Mouse (Mus musculus): ENCODE measurements at regions not wholly inside any gene's neighbourhood (a gene's known extent, or its start where the extent isn't known, plus 50 kb on each side); places are given as distances from the start of the nearest gene placed in this dataset.

GRCm38 (mm10) chr12:27576109-27576700 is 233.8 kb upstream of the Sox11 start:
- Histone ChIP-seq H3K9me3 (ENCODE audit: control insufficient read depth, low read length) (no peaks in the 10 kb centered on the region), H3K4me3 (replicated peaks; ENCODE audit: low read depth, low read length) (no peak overlapping the region), H3K27me3 (ENCODE audit: control insufficient read depth, insufficient read depth, low read length) (no peaks in the 10 kb centered on the region), H3K27ac (replicated peaks; ENCODE audit: low read depth, low read length) (peak overlapping the region; percentile 56), H3K4me1 (ENCODE audit: control insufficient read depth, insufficient read depth, low read length) (peaks cover 12% of the 10 kb centered on the region; the same call in 1 of the 2 replicates), H3K36me3 (ENCODE audit: control insufficient read depth, insufficient read depth, low read length) (no peaks in the 10 kb centered on the region), H3K4me2 (ENCODE audit: low read length) (no peak overlapping the region), H3K9ac (replicated peaks; ENCODE audit: low read length) (no peak overlapping the region)
- 49% methylated on average over 3 of the region's 3 CpGs for WGBS
- DNase-seq = peak; percentile 62
- ATAC-seq (ENCODE audit: low FRiP score, low TSS enrichment) = peak; percentile 53; the same call in 1 of the 2 replicates

- peak overlapping the region; percentile 26 for H3K27ac ChIP-seq (replicated peaks; ENCODE audit: low read depth, low read length)
- 10% methylated on average over 7 of the region's 7 CpGs for WGBS
- no peaks in the 10 kb centered on the region for H3K27me3 ChIP-seq (ENCODE audit: control insufficient read depth, insufficient read depth, low read length)
- no peak overlapping the region for H3K4me3 ChIP-seq (replicated peaks; ENCODE audit: low read depth, low read length)
- ATAC-seq (ENCODE audit: low FRiP score, low TSS enrichment) (peak; percentile 57; the same call in 1 of the 2 replicates), DNase-seq (peak; percentile 60)
- H3K36me3 ChIP-seq (ENCODE audit: control insufficient read depth, insufficient read depth, low read length) = no peaks in the 10 kb centered on the region
- H3K4me1 ChIP-seq (ENCODE audit: control insufficient read depth, insufficient read depth, low read length) = peaks cover 12% of the 10 kb centered on the region; the same call in 1 of the 2 replicates
- no peaks in the 10 kb centered on the region for H3K9me3 ChIP-seq (ENCODE audit: control insufficient read depth, low read length)
- H3K9ac ChIP-seq (replicated peaks; ENCODE audit: low read length) = no peak overlapping the region
- H3K4me2 ChIP-seq (ENCODE audit: low read length) = no peak overlapping the region
Measured at GRCm38 (mm10) chr12:27575629-27576028, 233.3 kb upstream of the Sox11 start.

- H3K27ac ChIP-seq (replicated peaks; ENCODE audit: low read depth, low read length) = peak overlapping the region; percentile 97
- H3K4me2 ChIP-seq (ENCODE audit: low read length) = peak overlapping the region; percentile 56
- H3K27me3 ChIP-seq (ENCODE audit: control insufficient read depth, insufficient read depth, low read length) = no peaks in the 10 kb centered on the region
- DNase-seq (peak; percentile 73), ATAC-seq (ENCODE audit: low FRiP score, low TSS enrichment) (no peak)
- no peaks in the 10 kb centered on the region for H3K36me3 ChIP-seq (ENCODE audit: control insufficient read depth, insufficient read depth, low read length)
- H3K4me3 ChIP-seq (replicated peaks; ENCODE audit: low read depth, low read length) = no peak overlapping the region
- 0 out of 2 replicates have a peak overlapping the region, but pooled peaks have one; percentile 16 for H3K9ac ChIP-seq (replicated peaks; ENCODE audit: low read length)
- H3K9me3 ChIP-seq (ENCODE audit: control insufficient read depth, low read length) = no peaks in the 10 kb centered on the region
- H3K4me1 ChIP-seq (ENCODE audit: control insufficient read depth, insufficient read depth, low read length) = peaks cover 48% of the 10 kb centered on the region
- 21% methylated on average over 3 of the region's 3 CpGs for WGBS
Measured at GRCm38 (mm10) chr12:27567250-27567649, 224.9 kb upstream of the Sox11 start.

GRCm38 (mm10) chr12:27565965-27566507 is 223.7 kb upstream of the Sox11 start:
- Histone ChIP-seq H3K9ac (replicated peaks; ENCODE audit: low read length) (peak overlapping the region; percentile 49), H3K36me3 (ENCODE audit: control insufficient read depth, insufficient read depth, low read length) (no peaks in the 10 kb centered on the region), H3K9me3 (ENCODE audit: control insufficient read depth, low read length) (no peaks in the 10 kb centered on the region), H3K4me1 (ENCODE audit: control insufficient read depth, insufficient read depth, low read length) (peaks cover 48% of the 10 kb centered on the region), H3K27me3 (ENCODE audit: control insufficient read depth, insufficient read depth, low read length) (no peaks in the 10 kb centered on the region), H3K4me2 (ENCODE audit: low read length) (peak overlapping the region; percentile 56), H3K4me3 (replicated peaks; ENCODE audit: low read depth, low read length) (peak overlapping the region; percentile 24), H3K27ac (replicated peaks; ENCODE audit: low read depth, low read length) (peak overlapping the region; percentile 97)
- ATAC-seq (ENCODE audit: low FRiP score, low TSS enrichment) (peak; percentile 88), DNase-seq (peak; percentile 90)
- WGBS = 3% methylated on average over 8 of the region's 8 CpGs

- Histone ChIP-seq H3K27ac (replicated peaks; ENCODE audit: low read depth, low read length) (peak overlapping the region; percentile 97), H3K27me3 (ENCODE audit: control insufficient read depth, insufficient read depth, low read length) (no peaks in the 10 kb centered on the region), H3K4me1 (ENCODE audit: control insufficient read depth, insufficient read depth, low read length) (peaks cover 48% of the 10 kb centered on the region), H3K4me3 (replicated peaks; ENCODE audit: low read depth, low read length) (no peak overlapping the region), H3K4me2 (ENCODE audit: low read length) (peak overlapping the region; percentile 56), H3K9ac (replicated peaks; ENCODE audit: low read length) (no peak overlapping the region; the same call in 1 of the 2 replicates), H3K9me3 (ENCODE audit: control insufficient read depth, low read length) (no peaks in the 10 kb centered on the region), H3K36me3 (ENCODE audit: control insufficient read depth, insufficient read depth, low read length) (no peaks in the 10 kb centered on the region)
- WGBS = 12% methylated on average over 5 of the region's 5 CpGs
- DNase-seq (peak; percentile 67), ATAC-seq (ENCODE audit: low FRiP score, low TSS enrichment) (no peak)
Measured at GRCm38 (mm10) chr12:27564641-27565306, 222.4 kb upstream of the Sox11 start.

GRCm38 (mm10) chr12:27563900-27564299 is 221.5 kb upstream of the Sox11 start:
- Histone ChIP-seq H3K4me2 (ENCODE audit: low read length) (no peak overlapping the region), H3K4me1 (ENCODE audit: control insufficient read depth, insufficient read depth, low read length) (peaks cover 48% of the 10 kb centered on the region), H3K27me3 (ENCODE audit: control insufficient read depth, insufficient read depth, low read length) (no peaks in the 10 kb centered on the region), H3K9me3 (ENCODE audit: control insufficient read depth, low read length) (no peaks in the 10 kb centered on the region), H3K27ac (replicated peaks; ENCODE audit: low read depth, low read length) (peak overlapping the region; percentile 97), H3K4me3 (replicated peaks; ENCODE audit: low read depth, low read length) (no peak overlapping the region), H3K9ac (replicated peaks; ENCODE audit: low read length) (no peak overlapping the region), H3K36me3 (ENCODE audit: control insufficient read depth, insufficient read depth, low read length) (no peaks in the 10 kb centered on the region)
- WGBS = 6% methylated on average over 3 of the region's 3 CpGs
- ATAC-seq (ENCODE audit: low FRiP score, low TSS enrichment) (no peak), DNase-seq (peak; percentile 59)

GRCm38 (mm10) chr12:27552809-27553208 is 210.4 kb upstream of the Sox11 start:
- 40% methylated on average over 1 of the region's 1 CpGs for WGBS
- DNase-seq (no peak), ATAC-seq (ENCODE audit: low FRiP score, low TSS enrichment) (no peak)
- Histone ChIP-seq H3K9me3 (ENCODE audit: control insufficient read depth, low read length) (no peaks in the 10 kb centered on the region), H3K4me1 (ENCODE audit: control insufficient read depth, insufficient read depth, low read length) (no peaks in the 10 kb centered on the region), H3K4me3 (replicated peaks; ENCODE audit: low read depth, low read length) (no peak overlapping the region), H3K27me3 (ENCODE audit: control insufficient read depth, insufficient read depth, low read length) (no peaks in the 10 kb centered on the region), H3K4me2 (ENCODE audit: low read length) (no peak overlapping the region), H3K9ac (replicated peaks; ENCODE audit: low read length) (no peak overlapping the region), H3K36me3 (ENCODE audit: control insufficient read depth, insufficient read depth, low read length) (no peaks in the 10 kb centered on the region), H3K27ac (replicated peaks; ENCODE audit: low read depth, low read length) (no peak overlapping the region)

- H3K9me3 ChIP-seq (ENCODE audit: control insufficient read depth, low read length) = no peaks in the 10 kb centered on the region
- no peak overlapping the region for H3K9ac ChIP-seq (replicated peaks; ENCODE audit: low read length)
- ATAC-seq (ENCODE audit: low FRiP score, low TSS enrichment) (no peak), DNase-seq (peak; percentile 32)
- 17% methylated on average over 4 of the region's 4 CpGs for WGBS
- H3K36me3 ChIP-seq (ENCODE audit: control insufficient read depth, insufficient read depth, low read length) = no peaks in the 10 kb centered on the region
- peaks cover 14% of the 10 kb centered on the region for H3K4me1 ChIP-seq (ENCODE audit: control insufficient read depth, insufficient read depth, low read length)
- H3K27me3 ChIP-seq (ENCODE audit: control insufficient read depth, insufficient read depth, low read length) = no peaks in the 10 kb centered on the region
- H3K4me3 ChIP-seq (replicated peaks; ENCODE audit: low read depth, low read length) = no peak overlapping the region
- H3K27ac ChIP-seq (replicated peaks; ENCODE audit: low read depth, low read length) = peak overlapping the region; percentile 57; the same call in 1 of the 2 replicates
- no peak overlapping the region for H3K4me2 ChIP-seq (ENCODE audit: low read length)
Measured at GRCm38 (mm10) chr12:27538210-27538609, 195.8 kb upstream of the Sox11 start.
